Mouse (Mus musculus): Measurements from ENCODE around the gene Rtf1. TPM values are rescaled to one million over a fixed set of nuclear protein-coding genes. Genes with fewer than 3 reads are reported as not detected.

Rtf1 gene
- polyA plus RNA-seq, 2 experiments = 6.6 to 7.9 TPM

DNA sequence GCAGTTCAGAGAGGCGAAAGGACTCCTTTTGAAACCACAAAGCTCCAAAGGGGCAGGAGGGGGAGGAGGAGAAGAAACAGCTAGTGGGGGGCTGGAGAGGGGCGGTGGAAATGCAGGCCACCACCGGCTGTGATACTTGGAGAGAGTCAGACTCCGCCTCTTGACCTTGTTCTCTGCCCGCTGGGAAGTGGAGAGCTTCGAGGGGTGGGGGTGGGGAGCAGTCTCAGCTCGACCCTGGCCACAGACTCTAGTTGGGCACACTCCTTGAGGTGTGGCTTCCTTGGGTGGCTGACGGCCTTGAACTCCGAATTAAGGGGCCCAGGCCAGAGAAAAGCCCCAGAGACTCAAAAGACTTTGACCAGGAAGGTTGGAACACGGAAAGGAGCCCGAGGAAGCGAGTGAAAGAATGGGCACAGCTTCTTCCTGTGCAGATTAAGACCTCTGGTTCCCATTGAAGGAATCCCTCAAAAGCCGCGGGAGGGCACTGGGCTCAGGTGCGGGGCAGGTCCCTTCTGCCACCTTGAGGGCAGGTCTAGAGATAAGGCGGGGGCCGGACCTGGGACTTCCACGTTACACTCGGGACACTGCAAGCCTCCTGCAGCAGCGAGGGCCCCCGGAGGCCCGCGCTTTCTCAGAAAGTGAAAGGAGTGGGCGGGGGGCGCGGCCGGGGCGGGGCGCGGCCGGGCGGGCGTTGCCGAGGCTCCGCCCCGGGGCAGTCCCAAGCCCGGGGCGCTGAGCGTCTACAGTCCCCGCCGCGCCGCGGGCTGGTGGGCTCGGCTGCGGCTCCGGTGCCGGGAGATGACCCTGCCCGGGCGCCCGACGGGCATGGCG, 66.9 kb downstream of the Rtf1 start, which contains the start of gene Itpka:
TSS of gene Itpka (plus strand) at position 757 of the 831 bp plus-strand sequence.
- Histone ChIP-seq H3K27ac (peak within 1 kb of the TSS; percentile 41; the same call in 1 of the 2 replicates), H3K4me3 (ENCODE audit: insufficient read depth in 1 of 2, low read depth in 2 of 2, low read length in 2 of 2) (peak within 1 kb of the TSS; percentile 71 to 72), H3K27me3 (ENCODE audit: control insufficient read depth, insufficient read depth, low read length) (peaks cover 19% of the 10 kb centered on the region), H3K9ac (replicated peaks) (peak within 1 kb of the TSS; percentile 56), H3K9me3 (ENCODE audit: control insufficient read depth, low read length) (no peaks in the 10 kb centered on the region), H3K36me3 (replicated peaks; ENCODE audit: control insufficient read depth, insufficient read depth, low read depth) (no peaks in the 10 kb centered on the region), H3K4me2 (ENCODE audit: low read depth) (peak within 1 kb of the TSS; percentile 100), H3K4me1 (replicated peaks; ENCODE audit: control insufficient read depth in 2 of 2, insufficient read depth in 2 of 2, low read length in 1 of 2) (peaks cover 20 to 26% of the 10 kb centered on the region in 2 experiments)
- ATAC-seq (ENCODE audit: insufficient read depth) (peak; percentile 76), DNase-seq (ENCODE audit: low read depth in 3 of 3, low spot score in 3 of 3) (peak; percentile 45 to 65 (median 51))
- under 1% methylated on average over 51 of the region's 53 CpGs for WGBS (ENCODE audit: insufficient replicate concordance)
- TF ChIP-seq CTCF (IDR thresholded peaks at IDR 0.05; ENCODE audit: low read depth) (0 out of 2 replicates have a peak, but pooled peaks have one; percentile 8), EP300 (IDR thresholded peaks at IDR 0.05; ENCODE audit: low read depth) (no peak)

- peak; percentile 18; the same call in 1 of the 2 replicates for ATAC-seq (ENCODE audit: insufficient read depth)
- peak overlapping the region; percentile 56 for H3K9ac ChIP-seq (replicated peaks)
- TF ChIP-seq CTCF (IDR thresholded peaks at IDR 0.05; ENCODE audit: low read depth) = no peak
- no peak for TF ChIP-seq EP300 (IDR thresholded peaks at IDR 0.05; ENCODE audit: low read depth)
- H3K36me3 ChIP-seq (replicated peaks; ENCODE audit: control insufficient read depth, insufficient read depth, low read depth) = no peaks in the 10 kb centered on the region
- peaks cover 20 to 26% of the 10 kb centered on the region in 2 experiments for H3K4me1 ChIP-seq (replicated peaks; ENCODE audit: control insufficient read depth in 2 of 2, insufficient read depth in 2 of 2, low read length in 1 of 2)
- H3K9me3 ChIP-seq (ENCODE audit: control insufficient read depth, low read length) = no peaks in the 10 kb centered on the region
- peak overlapping the region; percentile 46 to 72 for H3K4me3 ChIP-seq (ENCODE audit: insufficient read depth in 1 of 2, low read depth in 2 of 2, low read length in 2 of 2)
- peaks cover 19% of the 10 kb centered on the region for H3K27me3 ChIP-seq (ENCODE audit: control insufficient read depth, insufficient read depth, low read length)
- DNase-seq (ENCODE audit: low read depth in 3 of 3, low spot score in 3 of 3) = no peak
- H3K4me2 ChIP-seq (ENCODE audit: low read depth) = peak overlapping the region; percentile 100
- H3K27ac ChIP-seq = no peak overlapping the region
- WGBS (ENCODE audit: insufficient replicate concordance) = under 1% methylated on average over 62 of the region's 70 CpGs
Observed at GRCm38 (mm10) chr2:119742461-119743175, 67.8 kb downstream of the Rtf1 start.

- no peaks in the 10 kb centered on the region for H3K9me3 ChIP-seq (ENCODE audit: control insufficient read depth, low read length)
- peak overlapping the region; percentile 46 to 72 for H3K4me3 ChIP-seq (ENCODE audit: insufficient read depth in 1 of 2, low read depth in 2 of 2, low read length in 2 of 2)
- H3K27me3 ChIP-seq (ENCODE audit: control insufficient read depth, insufficient read depth, low read length) = peaks cover 19% of the 10 kb centered on the region
- TF ChIP-seq EP300 (IDR thresholded peaks at IDR 0.05; ENCODE audit: low read depth) = no peak
- TF ChIP-seq CTCF (IDR thresholded peaks at IDR 0.05; ENCODE audit: low read depth) = no peak
- no peak overlapping the region for H3K27ac ChIP-seq
- ATAC-seq (ENCODE audit: insufficient read depth) (no peak), DNase-seq (ENCODE audit: low read depth in 3 of 3, low spot score in 3 of 3) (no peak)
- H3K4me2 ChIP-seq (ENCODE audit: low read depth) = peak overlapping the region; percentile 100
- no peaks in the 10 kb centered on the region for H3K36me3 ChIP-seq (replicated peaks; ENCODE audit: control insufficient read depth, insufficient read depth, low read depth)
- peaks cover 20 to 26% of the 10 kb centered on the region in 2 experiments for H3K4me1 ChIP-seq (replicated peaks; ENCODE audit: control insufficient read depth in 2 of 2, insufficient read depth in 2 of 2, low read length in 1 of 2)
- 11% methylated on average over 22 of the region's 31 CpGs for WGBS (ENCODE audit: insufficient replicate concordance)
- peak overlapping the region; percentile 56 for H3K9ac ChIP-seq (replicated peaks)
Observed at GRCm38 (mm10) chr2:119743176-119743807, 68.4 kb downstream of the Rtf1 start.

- DNase-seq (ENCODE audit: low read depth in 3 of 3, low spot score in 3 of 3) (no peak), ATAC-seq (ENCODE audit: insufficient read depth) (no peak)
- WGBS (ENCODE audit: insufficient replicate concordance) = 10% methylated on average over 22 of the region's 22 CpGs
- Histone ChIP-seq H3K27ac (no peak overlapping the region), H3K9me3 (ENCODE audit: control insufficient read depth, low read length) (no peaks in the 10 kb centered on the region), H3K4me1 (replicated peaks; ENCODE audit: control insufficient read depth in 2 of 2, insufficient read depth in 2 of 2, low read length in 1 of 2) (peaks cover 20 to 26% of the 10 kb centered on the region in 2 experiments), H3K36me3 (replicated peaks; ENCODE audit: control insufficient read depth, insufficient read depth, low read depth) (no peaks in the 10 kb centered on the region), H3K27me3 (ENCODE audit: control insufficient read depth, insufficient read depth, low read length) (peaks cover 19% of the 10 kb centered on the region), H3K9ac (replicated peaks) (no peak overlapping the region), H3K4me3 (ENCODE audit: insufficient read depth in 1 of 2, low read depth in 2 of 2, low read length in 2 of 2) (peak overlapping the region; percentile 46 to 72), H3K4me2 (ENCODE audit: low read depth) (peak overlapping the region; percentile 100)
- TF ChIP-seq EP300 (IDR thresholded peaks at IDR 0.05; ENCODE audit: low read depth) = no peak
- no peak for TF ChIP-seq CTCF (IDR thresholded peaks at IDR 0.05; ENCODE audit: low read depth)
Observed at GRCm38 (mm10) chr2:119743808-119744162, 68.9 kb downstream of the Rtf1 start.
